Mouse (Mus musculus): Measurements from ENCODE around the gene Plcb4.

DNA sequence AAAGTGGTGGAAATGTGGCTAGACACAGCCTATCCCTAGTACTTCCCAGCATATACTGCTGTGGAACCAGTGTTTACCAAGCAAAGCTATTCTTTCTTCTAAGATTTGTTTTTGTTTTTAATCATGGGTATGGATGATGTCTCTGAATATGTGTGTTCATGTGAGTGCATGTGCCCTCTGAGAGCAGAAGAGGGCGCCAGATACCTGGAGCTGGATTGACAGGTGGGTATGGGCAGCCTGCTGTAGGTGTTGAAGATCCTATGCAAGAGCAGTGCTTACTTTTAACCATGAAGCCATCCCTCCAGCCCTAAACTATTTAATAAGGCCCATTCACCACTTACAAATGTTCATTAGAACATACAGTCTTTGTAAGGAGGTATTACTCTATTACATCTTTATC is 231.3 kb downstream of the Plcb4 start:
- peak; percentile 23; the same call in 1 of the 2 replicates for TF ChIP-seq CTCF (IDR thresholded peaks at IDR 0.05; ENCODE audit: borderline replicate concordance, insufficient read depth, low read length)
- TF ChIP-seq POLR2A (IDR thresholded peaks at IDR 0.05; ENCODE audit: low read depth, low read length): no peak
